Mouse (Mus musculus) embryonic facial prominence, embryonic 13.5 days (tissue): ENCODE data around the gene Pla1a. TPM values are rescaled to one million over a fixed set of nuclear protein-coding genes. Genes with fewer than 3 reads are reported as not detected.

Experiments used
- ATAC-seq: fragments of 200-750 bp; cut with Nextera tagmentation; 2 replicates; pipeline ENCODE4 v1.8.0; 2017; ENCODE audit warnings: low read depth; ENCODE audit not compliant: insufficient number of reproducible peaks, insufficient read depth, low FRiP score, low TSS enrichment
- H3K27ac ChIP-seq: fragments of 300-500 bp; sonication (generic); 2 replicates; pipeline ENCODE4 v1.5.1; 2015; ENCODE audit warnings: moderate library complexity, mild to moderate bottlenecking, inconsistent platforms
- H3K27me3 ChIP-seq: fragments of 300-500 bp; sonication (generic); 2 replicates; pipeline ENCODE4 v1.6.1; 2015; ENCODE audit warnings: mild to moderate bottlenecking, inconsistent platforms
- H3K36me3 ChIP-seq: fragments of 300-500 bp; sonication (generic); 2 replicates; pipeline ENCODE4 v1.6.1; 2015; ENCODE audit warnings: mild to moderate bottlenecking, inconsistent platforms
- H3K4me1 ChIP-seq: fragments of 300-500 bp; sonication (generic); 2 replicates; pipeline ENCODE4 v1.6.1; 2015; ENCODE audit warnings: inconsistent platforms
- H3K4me2 ChIP-seq: fragments of 300-500 bp; sonication (generic); 2 replicates; pipeline ENCODE4 v1.6.1; 2015; ENCODE audit warnings: moderate library complexity, mild to moderate bottlenecking, inconsistent platforms
- H3K4me3 ChIP-seq: fragments of 300-500 bp; sonication (generic); 2 replicates; pipeline ENCODE4 v1.5.1; 2015; ENCODE audit warnings: mild to moderate bottlenecking, inconsistent platforms
- H3K9ac ChIP-seq: fragments of 300-500 bp; sonication (generic); 2 replicates; pipeline ENCODE4 v1.6.1; 2015; ENCODE audit warnings: mild to moderate bottlenecking, inconsistent platforms
- H3K9me3 ChIP-seq: fragments of 300-500 bp; sonication (generic); 2 replicates; pipeline ENCODE4 v1.6.1; 2016; ENCODE audit warnings: inconsistent platforms
- WGBS: fragments of 180-500 bp; shearing (Covaris S2); methylation state at CpG from one replicate; pipeline ENCODE4 v1.1.7; 2015; ENCODE audit warnings: mixed read lengths; 5-methylcytosine and 5-hydroxymethylcytosine counted together
- polyA plus RNA-seq: library from polyadenylated mRNA; unstranded; fragments of >200 nt; fragmentation: Nextera tagmentation; extraction: Ambion mirVana; gene quantifications from 2 replicates; pipeline ENCODE4 v1.2.1, GENCODE M21; 2015

Pla1a gene
- polyA plus RNA-seq, 1 experiment from 2014 or later: 0.20 TPM

GRCm38 (mm10) chr16:38445576-38445975, 12.6 kb upstream of the Pla1a start:
- WGBS: 97% methylated on average over 20 of the region's 20 CpGs
- Histone ChIP-seq H3K9me3 (no peaks in the 10 kb centered on the region), H3K36me3 (peaks cover 68% of the 10 kb centered on the region), H3K4me3 (no peak overlapping the region), H3K27ac (no peak overlapping the region), H3K27me3 (no peaks in the 10 kb centered on the region), H3K9ac (no peak overlapping the region), H3K4me2 (no peak overlapping the region), H3K4me1 (peaks cover 28% of the 10 kb centered on the region)
- ATAC-seq: no peak

GRCm38 (mm10) chr16:38445046-38445445, 12.1 kb upstream of the Pla1a start:
- Histone ChIP-seq H3K4me2 (no peak overlapping the region), H3K4me1 (peaks cover 23% of the 10 kb centered on the region), H3K9ac (no peak overlapping the region), H3K27ac (no peak overlapping the region), H3K27me3 (no peaks in the 10 kb centered on the region), H3K4me3 (no peak overlapping the region), H3K36me3 (peaks cover 63% of the 10 kb centered on the region), H3K9me3 (no peaks in the 10 kb centered on the region)
- 85% methylated on average over 1 of the region's 1 CpGs for WGBS
- ATAC-seq: no peak

- Histone ChIP-seq H3K9ac (no peak overlapping the region), H3K27me3 (no peaks in the 10 kb centered on the region), H3K4me3 (no peak overlapping the region), H3K4me1 (peaks cover 17% of the 10 kb centered on the region), H3K27ac (no peak overlapping the region), H3K36me3 (peaks cover 55% of the 10 kb centered on the region), H3K4me2 (no peak overlapping the region), H3K9me3 (no peaks in the 10 kb centered on the region)
- 94% methylated on average over 7 of the region's 7 CpGs for WGBS
- ATAC-seq: no peak
Observed at GRCm38 (mm10) chr16:38443721-38444464, 10.9 kb upstream of the Pla1a start.

GRCm38 (mm10) chr16:38442216-38442615, 9.3 kb upstream of the Pla1a start:
- no peak for ATAC-seq
- 86% methylated on average over 8 of the region's 8 CpGs for WGBS
- H3K27me3 ChIP-seq: no peaks in the 10 kb centered on the region
- no peak overlapping the region; the same call in 1 of the 2 replicates for H3K27ac ChIP-seq
- H3K9ac ChIP-seq: no peak overlapping the region
- H3K36me3 ChIP-seq: peaks cover 44% of the 10 kb centered on the region
- peaks cover under 1% of the 10 kb centered on the region; the same call in 1 of the 2 replicates for H3K4me1 ChIP-seq
- H3K4me2 ChIP-seq: no peak overlapping the region
- H3K9me3 ChIP-seq: no peaks in the 10 kb centered on the region
- no peak overlapping the region for H3K4me3 ChIP-seq

GRCm38 (mm10) chr16:38441611-38442010, 8.7 kb upstream of the Pla1a start:
- Histone ChIP-seq H3K36me3 (peaks cover 38% of the 10 kb centered on the region), H3K27ac (no peak overlapping the region), H3K27me3 (no peaks in the 10 kb centered on the region), H3K9ac (no peak overlapping the region), H3K9me3 (no peaks in the 10 kb centered on the region), H3K4me1 (no peaks in the 10 kb centered on the region), H3K4me2 (no peak overlapping the region), H3K4me3 (no peak overlapping the region)
- no peak for ATAC-seq
- WGBS: 89% methylated on average over 5 of the region's 5 CpGs

GRCm38 (mm10) chr16:38440403-38440802, 7.5 kb upstream of the Pla1a start:
- 78% methylated on average over 6 of the region's 6 CpGs for WGBS
- H3K9ac ChIP-seq: no peak overlapping the region
- H3K27ac ChIP-seq: no peak overlapping the region
- no peak overlapping the region for H3K4me3 ChIP-seq
- H3K36me3 ChIP-seq: peaks cover 26% of the 10 kb centered on the region
- H3K9me3 ChIP-seq: no peaks in the 10 kb centered on the region
- H3K4me2 ChIP-seq: no peak overlapping the region
- H3K4me1 ChIP-seq: no peaks in the 10 kb centered on the region
- no peak for ATAC-seq
- H3K27me3 ChIP-seq: no peaks in the 10 kb centered on the region

GRCm38 (mm10) chr16:38439190-38439589, 6.2 kb upstream of the Pla1a start:
- no peak for ATAC-seq
- H3K4me2 ChIP-seq: no peak overlapping the region
- no peak overlapping the region; the same call in 1 of the 2 replicates for H3K27ac ChIP-seq
- H3K4me1 ChIP-seq: no peaks in the 10 kb centered on the region
- no peaks in the 10 kb centered on the region for H3K9me3 ChIP-seq
- H3K36me3 ChIP-seq: peaks cover 14% of the 10 kb centered on the region
- H3K4me3 ChIP-seq: no peak overlapping the region
- no peaks in the 10 kb centered on the region for H3K27me3 ChIP-seq
- WGBS: 84% methylated on average over 1 of the region's 1 CpGs
- H3K9ac ChIP-seq: no peak overlapping the region

GRCm38 (mm10) chr16:38434295-38434795, 1.4 kb upstream of the Pla1a start:
- H3K27ac ChIP-seq: no peak overlapping the region
- no peak overlapping the region for H3K4me3 ChIP-seq
- H3K9ac ChIP-seq: no peak overlapping the region
- WGBS: 85% methylated on average over 4 of the region's 4 CpGs
- no peak overlapping the region for H3K4me2 ChIP-seq
- H3K27me3 ChIP-seq: no peaks in the 10 kb centered on the region
- H3K4me1 ChIP-seq: no peaks in the 10 kb centered on the region
- H3K36me3 ChIP-seq: no peaks in the 10 kb centered on the region
- H3K9me3 ChIP-seq: no peaks in the 10 kb centered on the region
- no peak for ATAC-seq

- 83% methylated on average over 8 of the region's 8 CpGs for WGBS
- no peaks in the 10 kb centered on the region for H3K27me3 ChIP-seq
- H3K9ac ChIP-seq: no peak overlapping the region
- H3K4me2 ChIP-seq: no peak overlapping the region
- no peaks in the 10 kb centered on the region for H3K9me3 ChIP-seq
- H3K27ac ChIP-seq: no peak overlapping the region
- H3K4me1 ChIP-seq: no peaks in the 10 kb centered on the region
- H3K36me3 ChIP-seq: no peaks in the 10 kb centered on the region
- no peak overlapping the region for H3K4me3 ChIP-seq
- ATAC-seq: no peak
Observed at GRCm38 (mm10) chr16:38433514-38433913, 569 bp upstream of the Pla1a start.

GRCm38 (mm10) chr16:38431446-38432185, 1.3 kb downstream of the Pla1a start:
- H3K4me3 ChIP-seq: no peak overlapping the region
- no peaks in the 10 kb centered on the region for H3K36me3 ChIP-seq
- H3K9ac ChIP-seq: no peak overlapping the region
- no peaks in the 10 kb centered on the region for H3K9me3 ChIP-seq
- no peak overlapping the region for H3K27ac ChIP-seq
- no peaks in the 10 kb centered on the region for H3K27me3 ChIP-seq
- ATAC-seq: no peak
- H3K4me1 ChIP-seq: no peaks in the 10 kb centered on the region
- no peak overlapping the region for H3K4me2 ChIP-seq
- 61% methylated on average over 13 of the region's 13 CpGs for WGBS

- WGBS: 85% methylated on average over 1 of the region's 1 CpGs
- Histone ChIP-seq H3K9me3 (no peaks in the 10 kb centered on the region), H3K27me3 (no peaks in the 10 kb centered on the region), H3K4me2 (no peak overlapping the region), H3K4me3 (no peak overlapping the region), H3K27ac (no peak overlapping the region), H3K36me3 (no peaks in the 10 kb centered on the region), H3K9ac (no peak overlapping the region), H3K4me1 (no peaks in the 10 kb centered on the region)
- no peak for ATAC-seq
Observed at GRCm38 (mm10) chr16:38425799-38426198, 7.1 kb downstream of the Pla1a start.

GRCm38 (mm10) chr16:38425374-38425773, 7.6 kb downstream of the Pla1a start:
- H3K4me3 ChIP-seq: no peak overlapping the region
- WGBS: 88% methylated on average over 2 of the region's 2 CpGs
- H3K4me2 ChIP-seq: no peak overlapping the region
- no peaks in the 10 kb centered on the region for H3K9me3 ChIP-seq
- H3K4me1 ChIP-seq: no peaks in the 10 kb centered on the region
- no peaks in the 10 kb centered on the region for H3K27me3 ChIP-seq
- no peak overlapping the region for H3K27ac ChIP-seq
- H3K9ac ChIP-seq: no peak overlapping the region
- ATAC-seq: no peak
- H3K36me3 ChIP-seq: no peaks in the 10 kb centered on the region
